Mouse (Mus musculus): Measurements from ENCODE around the gene Ctnnd2. TPM values are rescaled to one million over a fixed set of nuclear protein-coding genes. Genes with fewer than 3 reads are reported as not detected.
"Not testable (repeated sequence)": the region's sequence is repeated elsewhere in the genome, so short reads cannot be mapped to it uniquely, and the experiment has no call there.

Gene Ctnnd2
- polyA plus RNA-seq (2016; fragmentation: Nextera tagmentation; extraction: Ambion mirVana), result 1.2 and 1.6 TPM in 2 replicates

GRCm38 (mm10) chr15:30172391-30173281, at the start of gene Ctnnd2:
Gene Ctnnd2, plus strand, starts transcription at chr15:30172593.
- WGBS, result 9% methylated on average over 136 of the region's 136 CpGs
- no peaks in the 10 kb centered on the region for H3K36me3 ChIP-seq
- peaks cover 11% of the 10 kb centered on the region for H3K4me1 ChIP-seq
- DNase-seq (ENCODE audit: low spot score), result peak; percentile 83
- peak within 1 kb of the TSS; percentile 72 for H3K4me3 ChIP-seq
- H3K27ac ChIP-seq, result peak within 1 kb of the TSS; percentile 72
- H3K27me3 ChIP-seq (ENCODE audit: low read depth, poor library complexity, severe bottlenecking), result peaks cover 46% of the 10 kb centered on the region
- H3K9me3 ChIP-seq (replicated peaks), result no peaks in the 10 kb centered on the region

- H3K36me3 ChIP-seq, result no peaks in the 10 kb centered on the region
- no peak overlapping the region for H3K27ac ChIP-seq
- 77% methylated on average over 6 of the region's 6 CpGs for WGBS
- no peaks in the 10 kb centered on the region for H3K9me3 ChIP-seq (replicated peaks)
- no peak overlapping the region for H3K4me3 ChIP-seq
- H3K27me3 ChIP-seq (ENCODE audit: low read depth, poor library complexity, severe bottlenecking), result no peaks in the 10 kb centered on the region
- no peak for DNase-seq (ENCODE audit: low spot score)
- H3K4me1 ChIP-seq, result no peaks in the 10 kb centered on the region
These were observed 41.7 kb upstream of the Ctnnd2 start for GRCm38 (mm10) chr15:30130705-30131104.

- not testable (repeated sequence) for H3K27ac ChIP-seq; H3K36me3 ChIP-seq; H3K4me3 ChIP-seq; H3K4me1 ChIP-seq; H3K9me3 ChIP-seq (replicated peaks); H3K27me3 ChIP-seq (ENCODE audit: low read depth, poor library complexity, severe bottlenecking); DNase-seq (ENCODE audit: low spot score)
- 37% methylated on average over 1 of the region's 1 CpGs for WGBS
These were observed 32.8 kb upstream of the Ctnnd2 start for GRCm38 (mm10) chr15:30139626-30140025.

- H3K4me1 ChIP-seq, result no peaks in the 10 kb centered on the region
- 82% methylated on average over 2 of the region's 2 CpGs for WGBS
- no peaks in the 10 kb centered on the region for H3K27me3 ChIP-seq (ENCODE audit: low read depth, poor library complexity, severe bottlenecking)
- no peaks in the 10 kb centered on the region for H3K36me3 ChIP-seq
- DNase-seq (ENCODE audit: low spot score), result no peak
- H3K27ac ChIP-seq, result no peak overlapping the region
- H3K4me3 ChIP-seq, result no peak overlapping the region
- H3K9me3 ChIP-seq (replicated peaks), result no peaks in the 10 kb centered on the region
These were observed 27.0 kb upstream of the Ctnnd2 start for GRCm38 (mm10) chr15:30145413-30145812.

- Histone ChIP-seq H3K9me3 (replicated peaks) (no peaks in the 10 kb centered on the region), H3K36me3 (no peaks in the 10 kb centered on the region), H3K4me3 (no peak overlapping the region), H3K27ac (no peak overlapping the region), H3K4me1 (no peaks in the 10 kb centered on the region), H3K27me3 (ENCODE audit: low read depth, poor library complexity, severe bottlenecking) (no peaks in the 10 kb centered on the region)
- DNase-seq (ENCODE audit: low spot score), result no peak
- WGBS, result 45% methylated on average over 2 of the region's 2 CpGs
These were observed 20.2 kb upstream of the Ctnnd2 start for GRCm38 (mm10) chr15:30152176-30152575.

- Histone ChIP-seq H3K4me3 (no peak overlapping the region), H3K27ac (no peak overlapping the region), H3K36me3 (no peaks in the 10 kb centered on the region), H3K27me3 (ENCODE audit: low read depth, poor library complexity, severe bottlenecking) (no peaks in the 10 kb centered on the region), H3K4me1 (no peaks in the 10 kb centered on the region), H3K9me3 (replicated peaks) (no peaks in the 10 kb centered on the region)
- no peak for DNase-seq (ENCODE audit: low spot score)
- WGBS, result 94% methylated on average over 1 of the region's 1 CpGs
These were observed 14.4 kb upstream of the Ctnnd2 start for GRCm38 (mm10) chr15:30157975-30158374.

- Histone ChIP-seq H3K36me3 (no peaks in the 10 kb centered on the region), H3K9me3 (replicated peaks) (no peaks in the 10 kb centered on the region), H3K27me3 (ENCODE audit: low read depth, poor library complexity, severe bottlenecking) (peaks cover 41% of the 10 kb centered on the region), H3K4me1 (peaks cover 11% of the 10 kb centered on the region), H3K4me3 (no peak overlapping the region), H3K27ac (no peak overlapping the region)
- no peak for DNase-seq (ENCODE audit: low spot score)
- WGBS, result 83% methylated on average over 8 of the region's 8 CpGs
These were observed 2.4 kb upstream of the Ctnnd2 start for GRCm38 (mm10) chr15:30170031-30170430.

- Histone ChIP-seq H3K27me3 (ENCODE audit: low read depth, poor library complexity, severe bottlenecking) (peaks cover 46% of the 10 kb centered on the region), H3K27ac (no peak overlapping the region), H3K4me3 (peak overlapping the region; percentile 72), H3K36me3 (no peaks in the 10 kb centered on the region), H3K9me3 (replicated peaks) (no peaks in the 10 kb centered on the region), H3K4me1 (peaks cover 11% of the 10 kb centered on the region)
- WGBS, result 17% methylated on average over 11 of the region's 11 CpGs
- peak; percentile 26 for DNase-seq (ENCODE audit: low spot score)
These were observed 749 bp upstream of the Ctnnd2 start for GRCm38 (mm10) chr15:30171493-30172195.

GRCm38 (mm10) chr15:30173370-30173941, 1.1 kb downstream of the Ctnnd2 start:
- peaks cover 46% of the 10 kb centered on the region for H3K27me3 ChIP-seq (ENCODE audit: low read depth, poor library complexity, severe bottlenecking)
- peak overlapping the region; percentile 72 for H3K4me3 ChIP-seq
- no peaks in the 10 kb centered on the region for H3K9me3 ChIP-seq (replicated peaks)
- no peak for DNase-seq (ENCODE audit: low spot score)
- H3K4me1 ChIP-seq, result peaks cover 11% of the 10 kb centered on the region
- WGBS, result 0% methylated on average over 29 of the region's 29 CpGs
- H3K27ac ChIP-seq, result peak overlapping the region; percentile 72
- no peaks in the 10 kb centered on the region for H3K36me3 ChIP-seq

- peaks cover 46% of the 10 kb centered on the region for H3K27me3 ChIP-seq (ENCODE audit: low read depth, poor library complexity, severe bottlenecking)
- no peak for DNase-seq (ENCODE audit: low spot score)
- no peaks in the 10 kb centered on the region for H3K36me3 ChIP-seq
- H3K4me3 ChIP-seq, result no peak overlapping the region
- no peaks in the 10 kb centered on the region for H3K9me3 ChIP-seq (replicated peaks)
- H3K27ac ChIP-seq, result no peak overlapping the region
- 54% methylated on average over 7 of the region's 7 CpGs for WGBS
- H3K4me1 ChIP-seq, result peaks cover 11% of the 10 kb centered on the region
These were observed 1.9 kb downstream of the Ctnnd2 start for GRCm38 (mm10) chr15:30174321-30174720.

- H3K4me1 ChIP-seq, result no peaks in the 10 kb centered on the region
- WGBS, result 93% methylated on average over 7 of the region's 7 CpGs
- no peak overlapping the region for H3K27ac ChIP-seq
- no peaks in the 10 kb centered on the region for H3K9me3 ChIP-seq (replicated peaks)
- no peaks in the 10 kb centered on the region for H3K36me3 ChIP-seq
- DNase-seq (ENCODE audit: low spot score), result no peak
- H3K4me3 ChIP-seq, result no peak overlapping the region
- no peaks in the 10 kb centered on the region for H3K27me3 ChIP-seq (ENCODE audit: low read depth, poor library complexity, severe bottlenecking)
These were observed 11.6 kb downstream of the Ctnnd2 start for GRCm38 (mm10) chr15:30184020-30184419.

- Histone ChIP-seq H3K27me3 (ENCODE audit: low read depth, poor library complexity, severe bottlenecking) (no peaks in the 10 kb centered on the region), H3K27ac (no peak overlapping the region), H3K4me1 (no peaks in the 10 kb centered on the region)
These were observed 18.5 kb downstream of the Ctnnd2 start for GRCm38 (mm10) chr15:30190872-30191271.

More at GRCm38 (mm10) chr15:30190872-30191271, 18.5 kb downstream of the Ctnnd2 start:
- Histone ChIP-seq H3K4me3 (no peak overlapping the region), H3K36me3 (no peaks in the 10 kb centered on the region), H3K9me3 (replicated peaks) (no peaks in the 10 kb centered on the region)
- DNase-seq (ENCODE audit: low spot score), result no peak

Measured in limb, embryonic 10.5 days (tissue).